Mouse (Mus musculus): ENCODE data around the gene Igfbp2.
A peak's percentile ranks its signal among the peaks of the same experiment; 100 is the strongest.

Igfbp2 gene

DNA sequence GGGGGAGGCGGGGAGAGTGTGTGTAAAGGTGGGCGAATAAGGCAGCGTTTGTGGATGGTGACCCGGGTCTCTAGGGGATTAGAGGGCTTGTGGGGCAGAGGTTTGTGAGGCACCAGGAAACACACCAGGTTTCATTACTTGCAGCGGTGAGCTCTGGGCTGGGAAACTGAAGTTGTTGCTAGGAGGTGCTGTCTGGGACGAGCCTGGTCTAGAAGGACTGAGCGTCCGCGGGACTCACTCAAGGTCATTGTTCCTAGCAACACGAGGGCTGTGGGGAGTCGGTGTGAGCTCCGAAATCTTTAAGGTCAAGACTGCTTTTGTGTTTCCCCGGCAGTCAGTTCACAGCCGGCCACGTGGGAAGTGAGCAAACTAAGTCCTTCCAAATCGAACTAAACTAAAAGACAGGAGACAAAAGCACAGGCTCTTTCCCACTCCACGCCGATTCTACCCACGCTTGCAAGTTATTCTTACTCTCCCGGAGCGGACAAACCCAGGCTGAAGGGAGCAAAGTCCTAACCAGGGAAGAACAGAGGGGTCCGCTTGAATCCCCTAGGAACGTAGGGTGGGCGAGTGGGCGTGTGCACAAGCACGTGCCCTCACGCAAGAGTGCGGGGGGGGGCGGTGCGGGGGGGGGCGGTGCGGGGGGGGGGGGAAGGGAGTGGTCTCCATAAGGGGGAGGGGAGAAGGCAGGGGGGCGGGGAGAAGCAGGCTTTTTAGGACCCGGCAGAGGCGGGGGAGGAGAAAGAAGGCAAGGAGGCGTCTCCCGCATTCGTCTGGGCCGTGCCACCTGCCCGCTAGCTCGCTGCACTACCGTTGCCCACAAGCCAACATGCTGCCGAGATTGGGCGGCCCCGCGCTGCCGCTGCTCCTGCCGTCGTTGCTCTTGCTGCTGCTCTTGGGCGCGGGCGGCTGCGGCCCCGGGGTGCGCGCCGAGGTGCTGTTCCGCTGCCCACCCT is at the start of gene Igfbp2:
Gene Igfbp2, plus strand, starts transcription at position 753 of the 956 bp plus-strand sequence.
- peak; percentile 77 for DNase-seq (ENCODE audit: extremely low spot score)

DNA sequence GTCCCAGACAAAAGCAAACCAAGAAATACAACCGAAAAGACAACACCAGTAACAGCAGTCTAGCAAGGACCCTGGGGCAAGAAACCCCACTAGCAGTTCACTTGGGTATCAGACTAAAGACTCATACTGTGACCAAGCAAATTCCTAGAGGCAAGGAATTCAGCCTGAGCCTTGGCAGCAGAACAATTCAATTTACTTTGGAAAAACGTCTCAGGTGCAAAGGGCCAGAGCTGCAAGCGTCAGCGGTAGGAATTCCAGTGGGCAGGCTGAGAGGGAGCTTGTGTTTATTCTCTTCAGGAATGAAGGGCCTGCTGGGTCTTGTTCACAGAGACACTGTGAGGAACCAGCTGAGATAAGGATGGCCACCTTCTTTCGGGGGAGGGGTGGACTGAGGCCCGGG is 45.5 kb upstream of the Igfbp2 start:
- peak; percentile 27 for DNase-seq (ENCODE audit: extremely low spot score)

DNA sequence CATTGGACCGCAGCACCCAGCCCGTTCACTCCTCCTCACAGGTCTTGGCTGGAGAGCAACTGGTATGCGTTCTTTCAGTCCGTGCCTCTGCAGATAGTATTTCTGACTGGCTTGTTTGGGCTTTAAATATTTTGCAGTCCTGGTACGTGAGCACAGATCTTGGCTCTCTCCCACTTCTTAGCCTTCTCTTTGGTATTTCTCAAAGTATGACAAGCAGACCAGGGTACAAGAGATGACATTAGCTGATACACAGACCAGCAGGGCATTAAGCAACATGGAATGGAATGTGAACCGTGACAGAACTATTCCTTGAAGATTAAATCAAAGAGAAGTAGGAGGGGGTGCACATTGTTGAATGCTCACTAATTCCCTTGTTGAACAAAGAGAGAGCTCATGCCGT is 43.6 kb upstream of the Igfbp2 start:
- DNase-seq (ENCODE audit: extremely low spot score) = no peak

DNA sequence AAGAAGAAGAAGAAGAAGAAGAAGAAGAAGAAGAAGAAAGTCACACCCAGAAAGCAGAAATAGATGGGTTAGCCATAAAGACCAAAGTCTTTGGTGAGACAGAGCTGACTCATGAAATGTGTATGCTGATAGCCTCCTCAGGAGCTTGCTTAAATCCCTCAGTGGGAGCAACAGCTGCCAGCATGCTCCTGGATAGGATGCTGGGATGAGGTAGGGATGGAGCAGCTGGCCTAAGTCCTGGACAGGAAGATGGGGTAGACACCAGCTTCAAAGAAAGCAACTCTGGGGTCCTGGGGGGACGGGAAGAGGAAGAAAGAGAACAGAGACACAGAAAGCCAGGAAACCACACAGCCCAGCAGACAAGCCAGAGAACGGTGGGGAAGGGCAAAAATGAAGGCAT is 41.0 kb upstream of the Igfbp2 start:
- no peak for DNase-seq (ENCODE audit: extremely low spot score)

DNA sequence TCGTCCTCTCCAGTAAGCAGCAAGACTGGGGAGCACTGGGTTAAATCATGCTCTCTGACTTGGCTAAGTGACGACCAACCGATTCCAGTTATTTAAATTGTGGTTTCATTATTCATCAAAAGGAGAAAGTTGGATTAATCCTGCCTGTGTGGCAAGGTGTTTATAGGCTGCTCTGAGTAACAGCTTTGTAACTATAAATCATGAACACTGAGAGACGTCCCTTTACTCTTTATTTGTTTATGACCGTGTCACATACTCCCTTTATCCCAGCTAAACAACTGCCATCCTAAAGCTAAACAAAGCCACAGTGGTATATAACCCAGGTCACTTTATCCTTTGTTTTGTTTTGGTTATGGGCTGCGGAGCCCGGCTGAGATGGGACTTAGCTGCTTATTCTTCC is 40.3 kb upstream of the Igfbp2 start:
- DNase-seq (ENCODE audit: extremely low spot score) = no peak

DNA sequence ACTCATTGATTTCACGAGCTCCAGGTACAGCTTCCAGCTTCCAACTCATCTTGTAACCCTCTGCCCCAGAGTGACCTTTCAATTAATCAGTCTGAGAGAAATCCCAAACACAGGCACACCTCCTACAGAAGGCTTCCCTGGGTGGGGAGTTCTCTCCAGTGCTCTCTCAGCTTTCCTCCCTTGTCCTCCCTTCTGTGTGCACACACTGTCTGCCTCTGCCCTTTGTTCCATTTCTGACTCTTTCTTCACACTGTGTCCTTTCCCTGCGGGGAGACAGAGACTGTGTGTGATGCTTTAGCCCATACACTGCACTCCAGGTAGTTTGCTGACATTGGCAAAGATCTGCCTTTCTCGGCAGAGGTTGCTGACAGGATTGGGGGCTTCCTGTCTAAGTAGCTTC is 33.6 kb upstream of the Igfbp2 start:
- no peak for DNase-seq (ENCODE audit: extremely low spot score)

- no peak for DNase-seq (ENCODE audit: extremely low spot score)
Measured at GRCm38 (mm10) chr1:72791743-72792142, 32.6 kb upstream of the Igfbp2 start.

- DNase-seq (ENCODE audit: extremely low spot score) = no peak
Measured at GRCm38 (mm10) chr1:72792262-72792661, 32.0 kb upstream of the Igfbp2 start.

- DNase-seq (ENCODE audit: extremely low spot score) = no peak
Measured at GRCm38 (mm10) chr1:72793230-72793629, 31.1 kb upstream of the Igfbp2 start.

GRCm38 (mm10) chr1:72796128-72796527 is 28.2 kb upstream of the Igfbp2 start:
- DNase-seq (ENCODE audit: extremely low spot score) = no peak

GRCm38 (mm10) chr1:72797102-72797665 is 27.1 kb upstream of the Igfbp2 start:
- no peak for DNase-seq (ENCODE audit: extremely low spot score)

GRCm38 (mm10) chr1:72798441-72798840 is 25.9 kb upstream of the Igfbp2 start:
- DNase-seq (ENCODE audit: extremely low spot score) = no peak

GRCm38 (mm10) chr1:72804031-72804430 is 20.3 kb upstream of the Igfbp2 start:
- DNase-seq (ENCODE audit: extremely low spot score) = no peak

DNA sequence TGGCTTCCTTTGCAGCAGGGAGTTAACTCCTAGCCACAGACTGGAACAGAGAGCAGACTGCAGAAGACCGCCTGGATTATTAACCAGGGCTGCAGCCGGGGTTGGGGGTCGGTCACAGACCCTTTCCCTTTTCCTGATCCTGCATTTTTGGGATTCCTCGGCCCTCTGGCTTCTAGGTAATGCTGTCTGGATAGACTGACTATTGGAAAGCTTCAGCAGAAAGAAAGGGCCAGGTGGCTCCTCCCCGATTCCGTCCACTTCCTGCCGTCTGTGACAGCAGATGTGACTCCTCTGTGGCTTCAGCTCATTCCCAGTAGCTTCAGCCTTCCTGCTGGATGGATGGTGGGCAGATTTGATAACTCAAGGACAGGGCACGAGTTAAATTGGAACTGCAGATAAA is 19.3 kb upstream of the Igfbp2 start:
- peak; percentile 39 for DNase-seq (ENCODE audit: extremely low spot score)

DNA sequence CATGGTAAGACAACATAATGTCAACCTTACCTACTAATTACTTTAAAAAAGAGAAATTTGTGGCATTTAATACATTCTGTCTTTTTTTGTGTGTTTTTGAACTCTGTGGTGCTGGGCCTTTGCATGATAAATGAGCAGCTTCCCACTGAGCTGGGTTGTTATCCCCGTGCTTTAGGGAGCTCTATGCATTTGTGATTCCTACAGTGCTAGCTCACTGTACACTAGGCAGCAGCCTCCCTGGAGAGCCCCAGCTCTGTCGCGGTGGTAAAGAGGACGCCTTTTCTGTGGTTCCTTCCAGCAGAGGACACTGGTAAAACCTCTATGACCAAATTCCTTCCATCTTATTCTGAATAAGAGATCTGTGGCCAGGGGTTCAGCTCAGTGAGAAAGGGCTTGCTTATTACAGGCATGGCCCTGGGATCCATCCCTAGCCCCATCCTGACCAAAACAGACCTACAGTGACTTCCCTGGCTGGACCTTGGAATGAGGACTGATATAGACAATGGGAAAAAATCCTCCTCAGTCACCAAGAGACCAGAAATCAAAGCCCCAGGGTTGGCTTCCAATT is 18.7 kb upstream of the Igfbp2 start:
- peak; percentile 29 for DNase-seq (ENCODE audit: extremely low spot score)

- DNase-seq (ENCODE audit: extremely low spot score) = peak; percentile 74
Measured at GRCm38 (mm10) chr1:72806044-72806584, 18.2 kb upstream of the Igfbp2 start.

GRCm38 (mm10) chr1:72809304-72809703 is 15.0 kb upstream of the Igfbp2 start:
- DNase-seq (ENCODE audit: extremely low spot score) = no peak

DNA sequence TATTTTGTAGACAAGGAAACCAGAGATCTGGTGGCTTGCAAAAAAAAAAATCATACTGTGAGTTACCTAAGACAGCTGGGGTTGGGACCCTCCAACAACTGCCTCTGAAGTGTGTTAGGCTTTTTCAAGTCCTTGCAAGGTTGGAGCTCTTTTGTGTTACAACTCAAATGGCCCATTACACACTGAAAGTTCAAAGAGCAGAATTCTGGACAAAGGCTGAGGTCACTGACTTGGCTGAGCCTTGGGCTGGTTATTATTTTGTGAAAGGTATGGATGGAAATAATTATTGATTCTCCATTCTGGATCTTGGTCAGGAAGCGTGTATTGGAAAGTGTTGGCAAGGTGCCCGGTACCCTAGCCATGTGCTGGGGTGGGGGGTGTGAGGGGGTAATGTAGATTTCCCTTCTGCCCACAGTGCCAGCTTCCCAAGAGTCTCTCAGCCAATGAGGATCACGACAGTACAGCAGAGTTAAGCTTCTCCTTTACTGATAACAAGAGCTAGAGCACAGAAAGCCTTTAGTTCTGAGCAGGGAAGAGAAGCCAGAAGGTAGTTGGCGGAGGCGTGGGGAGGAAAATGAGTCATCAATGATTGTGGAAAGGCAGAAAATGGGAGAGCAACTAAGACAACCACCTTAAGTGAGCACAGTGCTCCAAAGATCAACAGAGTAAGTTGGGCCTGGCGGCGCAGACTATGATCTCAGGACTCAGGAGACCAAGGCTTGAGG is 14.2 kb upstream of the Igfbp2 start:
- no peak for DNase-seq (ENCODE audit: extremely low spot score)

GRCm38 (mm10) chr1:72811061-72811460 is 13.2 kb upstream of the Igfbp2 start:
- no peak for DNase-seq (ENCODE audit: extremely low spot score)

GRCm38 (mm10) chr1:72813089-72813638 is 11.1 kb upstream of the Igfbp2 start:
- no peak for DNase-seq (ENCODE audit: extremely low spot score)

GRCm38 (mm10) chr1:72813639-72814403 is 10.5 kb upstream of the Igfbp2 start:
- DNase-seq (ENCODE audit: extremely low spot score) = peak; percentile 58
